Mouse (Mus musculus) frontal cortex, postnatal 10 days (tissue): ENCODE measurements around the gene Cbr4.

Source experiments
- DNase-seq, 2 experiments: peaks; one replicate each; pipeline ENCODE4 v3.0.0; 2022; ENCODE audit warnings: low spot score in 2 of 2, mixed read lengths in 1 of 2

The Cbr4 gene

DNA sequence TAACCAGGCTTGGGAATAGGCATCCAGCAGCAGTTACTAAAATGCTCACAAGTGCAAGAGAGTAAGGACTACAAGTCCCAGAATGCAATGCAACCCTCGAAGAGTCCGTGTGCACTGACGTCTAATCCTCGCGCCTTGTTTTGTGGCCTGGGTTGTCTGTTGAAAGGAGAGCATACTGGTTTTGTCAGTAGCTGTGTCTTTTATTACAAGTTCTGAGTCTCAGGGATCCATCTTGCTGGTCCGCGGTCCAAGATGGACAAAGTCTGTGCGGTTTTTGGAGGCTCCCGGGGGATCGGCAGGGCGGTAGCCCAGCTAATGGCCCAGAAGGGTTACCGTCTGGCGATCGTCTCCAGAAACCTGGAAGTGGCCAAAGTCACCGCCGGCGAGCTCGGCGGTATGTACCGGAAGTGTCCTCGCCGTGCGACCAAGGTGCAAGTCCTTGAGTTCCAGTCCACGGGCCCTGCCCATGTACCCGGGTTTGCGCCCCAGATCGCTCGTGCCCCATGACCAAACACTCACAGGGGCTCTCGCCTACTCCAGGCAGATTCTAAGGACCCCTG lies at the start of gene Cbr4:
Gene Cbr4 (plus strand): TSS at position 138 of the 560 bp plus-strand sequence.
- peak; percentile 81 for DNase-seq

DNA sequence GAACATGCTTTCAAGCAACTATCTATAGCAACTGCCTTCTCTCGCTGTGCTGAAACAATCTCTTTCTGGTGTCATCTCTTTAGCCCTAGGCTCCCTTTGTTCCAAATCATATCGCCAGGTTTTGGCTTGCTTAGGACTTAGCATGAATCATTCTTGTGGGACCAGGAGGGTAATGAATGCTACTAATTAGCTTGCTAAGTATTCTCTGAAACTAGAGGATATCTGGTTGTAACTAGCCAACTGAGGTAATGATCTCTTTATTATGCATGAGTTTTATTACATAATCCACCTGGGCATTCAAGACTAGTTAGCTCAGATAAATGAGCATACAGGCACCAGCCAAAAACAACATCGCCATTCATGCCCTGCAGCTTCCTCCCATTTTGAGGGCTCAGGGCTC lies 44.5 kb upstream of the Cbr4 start:
- no peak for DNase-seq

DNA sequence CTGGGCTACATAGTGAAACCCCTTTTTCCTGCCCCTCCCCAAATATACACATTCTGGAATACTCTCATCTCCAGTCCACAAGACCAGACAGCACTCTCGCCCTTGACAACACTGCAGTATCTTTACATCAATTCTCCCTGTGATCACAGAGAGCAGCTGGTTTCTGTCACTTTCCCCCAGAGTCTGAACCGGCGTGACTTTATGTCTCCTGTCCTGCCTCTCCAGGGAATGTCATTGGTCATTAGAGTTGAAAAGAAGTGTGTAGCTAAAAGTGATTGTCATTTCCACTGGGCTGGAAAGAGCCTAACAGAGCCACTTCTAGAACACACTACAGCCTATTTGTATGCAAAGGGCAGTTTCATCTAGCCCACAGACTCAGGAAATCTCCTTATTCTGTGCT lies 43.2 kb upstream of the Cbr4 start:
- DNase-seq: no peak

DNA sequence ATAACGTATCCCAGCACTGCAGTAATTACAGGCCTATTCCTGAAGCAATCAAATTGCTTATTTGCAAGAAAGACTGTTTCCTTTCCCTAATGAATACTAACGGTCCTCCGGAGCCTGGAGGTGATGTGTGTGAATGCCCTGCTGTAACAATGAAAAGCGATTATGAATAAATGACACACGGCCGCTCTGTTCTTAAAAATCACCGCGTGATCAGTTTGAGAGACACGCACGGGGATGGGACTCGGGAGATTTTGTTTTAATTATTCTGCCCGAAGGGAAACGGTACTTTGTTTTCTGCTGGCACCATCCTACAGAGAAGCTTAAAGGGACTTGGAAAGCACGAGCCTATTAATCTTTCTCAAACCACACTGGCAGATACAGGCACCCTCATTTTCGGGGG lies 41.2 kb upstream of the Cbr4 start:
- DNase-seq: no peak

DNA sequence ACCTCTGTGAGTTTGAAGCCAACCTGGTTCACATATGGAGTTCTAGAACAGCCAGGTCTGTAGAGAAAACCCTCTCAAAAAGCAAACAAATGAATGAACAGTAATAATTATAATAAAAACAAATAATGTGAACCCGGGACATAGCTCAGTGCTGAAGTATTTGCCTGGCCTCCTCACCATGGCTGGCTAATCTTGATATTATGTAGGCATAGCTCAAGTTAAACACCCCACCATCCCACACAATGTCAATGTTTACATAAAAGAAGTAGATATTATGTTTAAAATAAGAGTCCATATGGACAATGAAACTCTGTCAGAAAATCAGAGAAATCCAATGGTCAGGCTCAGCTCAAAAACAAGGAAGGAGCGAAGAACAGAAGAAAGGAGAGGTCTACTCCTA lies 39.4 kb upstream of the Cbr4 start:
- no peak for DNase-seq

DNA sequence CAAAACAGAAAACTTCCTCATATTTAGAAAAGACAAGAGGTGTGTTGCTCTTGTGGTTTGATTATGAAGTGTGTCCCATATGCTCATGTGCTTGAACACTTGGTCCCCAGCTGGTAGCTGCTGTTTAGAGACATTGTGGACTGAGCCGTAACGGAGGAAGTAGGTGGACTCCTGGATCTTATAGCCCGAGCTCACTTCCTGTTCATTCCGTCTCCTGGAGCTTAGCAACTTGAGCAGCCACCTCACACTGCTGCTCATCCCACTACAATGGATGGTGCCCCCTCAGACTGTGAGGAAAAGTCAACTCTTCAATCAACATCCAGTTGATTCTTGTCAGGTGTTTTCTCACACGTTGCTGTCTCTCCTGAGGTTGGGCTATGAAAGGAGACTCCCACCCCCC lies 38.7 kb upstream of the Cbr4 start:
- DNase-seq: no peak

DNA sequence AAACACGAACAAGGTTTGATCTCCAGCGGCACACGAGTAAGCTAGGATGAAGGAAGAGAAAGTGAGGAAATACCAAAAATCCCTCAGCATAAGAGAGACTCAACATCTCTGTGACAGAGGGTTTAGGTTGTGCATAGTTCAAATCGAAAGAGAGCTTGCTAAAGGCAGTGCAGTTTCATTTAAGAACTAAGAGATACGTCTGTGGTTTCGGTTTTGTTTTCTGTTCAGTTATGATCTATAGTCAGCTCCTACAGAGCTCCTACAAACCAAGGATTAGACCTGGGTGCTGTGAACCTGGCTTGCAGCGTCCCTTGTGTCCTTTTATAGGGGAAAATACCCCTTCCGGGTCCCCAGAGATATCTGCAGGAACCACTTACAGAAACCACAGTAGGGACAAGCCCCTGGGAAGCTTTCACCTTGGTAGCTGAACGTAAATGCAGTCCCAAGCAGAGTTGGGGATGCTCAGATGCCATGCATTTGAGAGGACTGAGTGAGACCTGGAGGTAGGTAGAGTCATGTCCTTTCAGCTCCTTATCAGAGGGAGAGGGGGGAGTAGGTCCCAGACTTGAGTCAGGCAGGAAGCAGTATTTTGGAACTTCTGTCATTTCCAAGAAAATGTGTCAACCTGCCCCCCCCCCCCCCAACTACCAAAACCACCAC lies 36.5 kb upstream of the Cbr4 start:
- no peak for DNase-seq

DNA sequence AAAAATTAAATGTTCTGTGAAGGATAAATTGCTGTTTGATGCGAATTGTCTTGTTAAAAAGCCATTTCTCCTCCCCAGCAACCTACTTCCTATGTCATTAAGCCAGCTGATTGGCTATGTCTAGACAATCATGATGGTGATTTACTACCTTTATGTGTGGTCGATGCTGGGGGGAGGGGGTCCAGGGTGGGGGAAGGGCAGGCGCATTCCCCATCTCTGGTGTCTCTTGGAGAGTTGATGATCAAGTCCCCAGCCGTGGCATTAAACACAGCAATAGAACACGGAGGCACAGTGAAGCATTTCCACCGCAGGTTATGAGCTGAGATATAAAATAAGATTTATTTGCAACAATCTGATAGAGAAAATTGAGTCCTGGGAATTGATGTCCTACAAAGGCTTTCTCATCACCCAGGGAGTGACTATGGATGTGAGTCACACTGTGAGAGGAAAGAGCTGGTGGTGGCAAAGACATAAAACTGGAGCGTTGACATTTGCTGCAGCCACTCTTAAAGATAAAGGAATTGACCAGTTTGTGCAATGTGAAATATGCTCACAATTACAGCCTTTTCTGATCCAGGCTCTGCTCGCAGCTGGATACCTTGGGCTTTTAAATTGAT lies 35.7 kb upstream of the Cbr4 start:
- DNase-seq: no peak

DNA sequence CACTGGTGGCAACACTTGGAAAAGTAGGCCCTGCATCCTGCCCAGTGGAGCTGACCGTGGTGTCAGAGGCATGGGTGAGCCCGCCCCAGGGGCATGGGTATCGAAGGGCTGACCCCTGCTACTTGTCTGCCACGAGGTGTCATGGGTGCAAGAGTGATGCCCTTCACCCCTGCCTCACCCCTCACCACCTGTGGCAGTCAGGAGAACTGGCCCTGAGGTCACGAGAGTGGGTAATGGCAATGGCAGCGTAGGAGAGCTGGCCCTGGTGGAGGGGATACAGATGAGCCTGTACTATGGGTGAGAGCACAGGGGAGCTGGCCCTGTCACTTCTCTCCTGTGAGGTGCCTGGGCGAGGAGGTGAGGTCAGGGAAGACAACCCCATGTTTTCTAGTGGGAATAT lies 27.8 kb upstream of the Cbr4 start:
- no peak for DNase-seq

DNA sequence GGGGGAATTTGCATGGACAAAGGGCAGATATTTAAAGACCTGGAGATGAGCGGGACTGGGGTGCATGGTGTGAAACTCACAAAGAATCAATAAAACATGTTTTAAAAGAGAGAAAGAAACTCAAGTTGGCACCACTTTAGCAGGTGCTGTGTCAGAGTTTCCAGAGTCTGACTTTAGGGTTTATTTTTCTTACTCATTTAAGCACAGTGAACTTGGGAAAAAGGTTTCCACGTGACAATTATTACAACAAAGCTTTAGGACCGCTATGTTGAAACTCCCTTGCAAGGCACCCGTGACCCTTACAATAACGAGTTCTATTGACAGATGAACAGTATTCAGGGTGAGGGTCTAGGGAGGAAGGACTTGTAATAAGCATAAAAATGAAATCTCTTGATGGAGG lies 25.3 kb upstream of the Cbr4 start:
- no peak for DNase-seq

DNA sequence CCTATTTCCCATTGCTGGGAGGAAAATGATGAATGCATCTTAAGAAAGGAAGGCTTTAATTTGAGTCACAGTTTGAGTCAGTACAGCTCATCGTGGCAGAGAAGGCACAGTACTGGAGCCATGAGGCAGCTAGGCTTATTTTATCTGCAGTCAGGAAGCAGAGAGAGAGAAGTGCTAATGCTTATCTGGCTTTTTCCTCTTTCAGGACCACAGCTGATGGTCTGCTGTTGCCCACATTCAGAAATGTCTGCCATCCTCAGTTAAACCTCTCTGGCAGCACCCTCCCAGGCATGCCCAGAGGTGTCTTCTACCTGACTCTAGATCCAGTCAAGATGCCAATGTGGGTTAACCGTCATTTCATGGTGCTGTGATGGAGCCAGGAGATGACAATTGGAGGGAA lies 23.1 kb upstream of the Cbr4 start:
- no peak for DNase-seq

DNA sequence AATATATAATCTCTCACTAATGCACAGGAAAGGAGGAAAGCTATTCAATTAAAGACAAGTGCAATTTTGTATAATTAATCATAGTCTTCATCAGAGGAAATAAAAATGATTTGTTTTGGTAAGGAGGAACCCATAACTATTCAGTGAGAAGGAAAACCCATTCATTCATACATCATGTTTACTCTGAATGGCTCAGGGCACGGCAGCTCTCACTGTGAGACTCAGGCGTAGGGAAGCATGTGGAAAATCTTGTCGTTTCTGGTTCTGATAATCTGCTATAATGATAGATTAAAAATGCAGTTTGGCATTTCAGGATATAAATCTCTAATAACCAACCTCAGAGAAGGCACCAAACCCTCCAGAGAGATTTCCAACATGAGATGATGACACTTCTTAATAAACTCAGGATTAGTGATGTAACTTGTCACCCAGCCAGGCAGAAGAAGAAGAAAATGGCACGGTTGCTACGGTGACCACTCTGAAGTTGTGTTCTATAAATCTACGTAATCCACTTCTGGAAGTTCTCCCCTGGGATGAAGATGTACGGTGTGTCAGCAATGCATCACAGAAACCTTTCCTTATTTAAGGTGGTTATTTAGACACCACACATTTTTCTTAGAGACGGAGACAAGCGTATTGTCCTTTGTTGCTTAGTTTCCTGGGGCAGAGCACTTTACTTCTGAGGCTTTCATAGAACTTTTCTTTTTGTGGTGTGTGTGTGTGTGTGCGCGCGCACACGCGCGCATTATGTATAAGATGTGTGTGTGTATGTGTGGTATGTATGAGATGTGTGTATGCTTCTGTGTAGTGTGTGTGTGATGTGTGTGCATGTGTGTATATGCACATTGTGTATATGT lies 20.6 kb upstream of the Cbr4 start:
- DNase-seq: no peak

DNA sequence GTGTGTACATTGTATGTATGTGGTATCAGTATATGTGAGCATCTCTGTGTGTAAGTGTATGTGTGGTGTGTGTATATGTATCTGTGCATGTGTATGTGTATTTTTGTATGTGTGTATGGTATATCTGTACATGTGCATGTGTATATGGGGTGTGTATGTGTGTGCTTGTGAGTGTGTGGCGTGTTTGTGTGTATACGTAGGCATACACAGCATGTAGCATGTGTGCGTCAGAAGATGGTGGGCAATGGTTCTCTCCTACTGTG lies 20.1 kb upstream of the Cbr4 start:
- DNase-seq: no peak

DNA sequence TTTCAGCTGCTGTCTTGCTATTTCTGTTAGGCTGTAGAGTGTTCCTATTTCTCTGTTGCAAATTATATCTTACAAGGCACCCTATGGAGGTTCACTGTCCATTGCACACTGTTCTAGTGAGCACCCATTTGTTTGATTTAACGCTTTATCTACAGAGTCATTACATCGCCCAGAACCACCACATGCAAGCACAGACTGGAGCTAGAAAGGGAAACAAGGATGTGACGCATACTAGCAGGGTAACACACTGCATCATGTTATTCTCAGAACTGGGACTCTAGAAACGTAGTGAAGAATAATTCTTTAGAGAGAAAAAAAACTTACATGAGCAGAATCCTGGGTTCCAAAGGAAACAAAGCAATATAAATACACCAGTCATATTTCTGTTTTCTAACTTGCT lies 17.3 kb upstream of the Cbr4 start:
- DNase-seq: no peak

DNA sequence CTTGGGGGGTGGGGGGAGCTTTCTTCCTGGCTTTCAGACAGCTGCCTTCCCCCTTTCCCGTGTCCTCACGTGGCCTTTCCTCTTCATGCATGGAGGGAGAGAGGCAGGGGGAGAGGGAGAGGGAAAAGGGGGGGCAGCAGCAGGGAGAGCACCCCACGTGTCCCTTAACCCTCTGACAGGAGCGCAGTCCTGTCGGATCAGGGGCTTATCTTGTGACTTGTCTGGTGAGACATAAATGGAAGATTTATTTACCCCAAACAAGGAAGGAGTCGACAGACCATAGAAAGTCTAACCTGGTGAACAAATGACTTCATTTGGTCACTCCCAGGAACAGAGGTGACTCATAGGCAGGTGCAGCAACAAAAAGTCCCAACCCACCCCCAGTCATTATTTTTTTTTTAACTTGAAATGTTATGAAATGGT lies 12.3 kb upstream of the Cbr4 start:
- no peak for DNase-seq

DNA sequence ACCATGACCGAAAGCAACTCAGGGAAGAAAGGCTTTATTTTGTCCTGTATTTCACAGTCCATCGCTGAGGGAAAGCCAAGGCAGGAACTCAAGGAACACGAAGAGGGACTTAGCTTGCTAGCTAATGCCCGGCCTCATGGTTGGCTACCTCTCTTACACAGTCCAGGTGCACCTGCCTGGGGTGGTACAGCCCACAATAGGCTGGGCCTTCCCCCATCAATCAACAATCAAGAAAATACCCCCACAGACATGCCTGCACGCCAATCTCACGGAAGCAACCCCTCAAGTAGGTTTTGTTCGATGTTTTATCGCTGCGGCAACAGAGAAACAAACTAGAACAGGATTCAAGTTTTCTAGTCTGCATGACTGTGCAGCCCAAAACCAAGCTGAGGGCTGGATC lies 11.4 kb upstream of the Cbr4 start:
- DNase-seq: no peak

DNA sequence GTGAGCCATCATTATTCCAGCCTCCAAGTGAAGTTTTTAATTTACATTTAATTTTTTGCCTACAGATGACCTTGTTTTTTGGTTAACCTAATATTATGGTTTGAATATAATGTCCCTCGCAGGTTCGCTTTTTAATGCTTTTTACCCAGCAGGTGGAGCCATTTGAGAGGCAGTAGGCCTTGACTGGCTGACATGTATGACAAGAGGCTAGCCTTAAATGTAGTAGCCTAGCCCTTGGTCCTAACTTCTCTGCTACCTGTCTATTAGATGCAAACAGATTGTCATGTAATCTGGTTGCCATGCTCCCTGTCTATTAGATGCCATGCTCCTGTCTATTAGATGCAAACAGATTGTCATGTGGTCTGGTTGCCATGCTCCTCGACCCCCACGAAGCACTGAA lies 9.4 kb upstream of the Cbr4 start:
- no peak for DNase-seq

DNA sequence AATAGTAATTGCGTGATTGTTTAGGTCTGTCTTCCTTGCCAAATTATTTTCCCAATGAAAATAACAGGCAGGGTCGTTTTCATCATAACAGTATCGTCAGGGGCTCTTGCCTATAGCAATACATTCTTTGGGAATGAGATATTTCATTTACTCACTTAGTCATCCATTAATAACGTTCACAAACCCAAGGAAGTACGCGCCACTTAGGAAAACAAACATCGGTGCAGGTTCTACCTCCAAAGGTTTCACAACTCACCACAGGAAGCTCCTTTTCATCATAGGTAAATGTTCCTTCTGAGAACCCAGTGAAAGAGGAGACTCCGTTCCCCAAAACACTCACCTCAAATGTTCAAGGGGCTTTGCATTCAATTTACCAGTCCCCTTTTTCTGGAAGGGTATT lies 8.7 kb upstream of the Cbr4 start:
- DNase-seq: no peak

DNA sequence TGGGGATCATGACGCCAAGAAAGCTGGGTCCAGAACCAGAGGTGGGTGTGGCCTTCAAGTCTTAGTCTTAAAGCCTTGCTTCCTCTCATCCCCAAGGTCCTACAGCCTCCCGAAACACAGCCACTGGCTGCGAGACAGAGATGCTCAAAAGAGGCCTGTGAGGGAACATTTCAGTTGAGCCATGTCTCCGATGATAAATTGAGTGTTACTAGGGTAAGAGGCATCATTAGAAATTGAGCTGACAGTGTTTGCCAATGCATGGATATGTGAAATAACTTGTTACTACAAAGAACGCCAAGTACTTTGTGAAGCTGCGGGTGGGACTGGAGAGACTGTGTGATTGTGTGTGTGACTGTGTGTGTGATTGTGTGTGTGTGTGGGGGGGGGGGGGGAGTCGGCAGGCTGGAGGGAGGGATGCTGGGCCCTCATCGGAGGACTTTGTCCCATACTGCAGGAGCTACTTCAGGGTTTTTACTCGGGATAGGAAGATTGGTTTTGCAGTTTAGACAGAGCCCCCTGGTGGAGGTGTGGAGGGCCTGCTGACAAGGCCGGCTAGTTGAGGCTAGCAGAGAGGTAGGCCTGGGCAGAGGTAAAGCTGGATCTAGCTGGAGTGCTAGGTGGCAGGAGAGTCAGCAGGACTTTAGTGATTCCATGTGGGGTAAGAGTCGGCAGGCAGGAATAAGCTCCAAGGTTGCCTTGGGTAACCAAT lies 7.9 kb upstream of the Cbr4 start:
- peak; percentile 22 to 36 for DNase-seq

DNA sequence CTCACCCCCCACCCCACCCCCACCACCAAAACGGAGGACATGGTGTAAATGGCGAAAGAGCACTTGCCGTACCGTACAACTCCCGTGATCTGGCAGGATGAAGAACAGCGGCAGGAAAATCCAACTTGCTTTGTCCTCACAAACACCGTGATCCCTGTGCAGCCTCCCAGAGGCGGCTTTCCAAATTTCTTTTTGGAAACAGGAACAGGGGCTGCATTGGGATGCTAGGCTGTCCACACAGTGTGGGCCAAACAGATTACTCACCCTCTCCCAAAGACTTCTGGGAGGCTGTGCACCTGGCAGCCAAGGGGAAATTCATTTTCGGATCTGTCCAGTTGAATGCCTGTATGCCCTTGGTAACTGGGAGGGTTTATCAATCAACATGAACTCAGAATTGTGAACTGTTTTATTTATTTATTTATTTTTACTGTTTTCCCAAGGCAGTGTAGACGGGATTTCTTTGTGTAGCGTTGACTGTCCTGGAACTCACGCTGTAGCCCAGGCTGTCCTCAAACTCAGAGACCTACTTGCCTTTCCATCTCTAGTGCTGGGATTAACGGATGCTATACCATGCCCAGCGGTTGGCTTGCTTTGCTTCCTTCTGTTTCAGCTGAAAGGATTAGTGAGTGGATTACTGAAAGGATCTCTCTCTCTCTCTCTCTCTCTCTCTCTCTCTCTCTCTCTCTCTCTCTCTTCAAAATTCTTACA lies 7.1 kb upstream of the Cbr4 start:
- DNase-seq: no peak

DNA sequence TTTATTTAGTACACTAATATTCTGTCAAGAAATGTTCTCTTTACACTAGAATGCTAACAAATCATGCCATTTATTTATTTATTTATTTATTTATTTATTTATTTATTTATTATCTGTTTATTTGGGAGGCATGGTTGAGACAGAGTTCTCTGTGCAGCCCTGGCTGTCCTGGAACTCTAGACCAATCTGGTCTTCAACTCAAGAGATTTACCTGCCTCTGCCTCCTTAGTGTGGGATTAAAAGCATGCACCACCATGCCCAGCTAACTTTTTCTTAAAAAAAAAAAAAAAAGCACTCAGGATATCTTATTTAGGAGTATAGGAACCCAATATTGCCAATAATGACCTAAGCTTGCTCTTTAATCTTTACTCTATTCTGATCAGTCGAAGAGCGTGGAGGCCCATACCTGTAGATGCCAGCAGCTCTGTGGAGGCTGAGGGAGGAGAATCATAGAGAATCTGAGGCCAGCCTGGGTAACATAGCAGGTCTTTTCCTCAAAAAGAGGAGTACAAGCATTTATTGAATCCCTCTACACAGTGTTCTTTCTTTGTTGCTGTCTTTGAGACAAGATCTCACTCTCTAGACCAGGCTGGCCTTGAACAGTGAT lies 508 bp upstream of the Cbr4 start:
- no peak for DNase-seq
